Mouse (Mus musculus): ENCODE data around the gene Plk5.

DNA sequence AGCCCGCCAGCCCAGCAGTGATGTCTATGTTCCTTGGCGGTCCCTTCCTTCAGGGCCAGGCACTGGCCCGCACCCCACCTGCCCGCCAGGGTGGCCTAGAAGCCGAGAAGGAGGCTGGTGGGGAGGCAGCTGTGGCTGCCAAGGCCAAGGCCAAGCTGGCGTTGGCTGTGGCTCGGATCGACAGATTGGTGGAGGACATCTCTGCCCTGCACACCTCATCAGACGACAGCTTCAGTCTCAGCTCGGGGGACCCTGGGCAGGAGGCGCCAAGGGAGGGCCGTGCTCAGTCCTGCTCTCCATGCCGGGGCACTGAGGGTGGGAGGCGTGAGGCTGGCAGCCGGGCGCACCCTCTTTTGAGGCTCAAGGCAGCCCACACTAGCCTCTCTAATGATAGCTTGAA, 44.7 kb upstream of the Plk5 start:
- TF ChIP-seq CTCF (IDR thresholded peaks at IDR 0.05), result no peak
- TF ChIP-seq EP300 (IDR thresholded peaks at IDR 0.05), result no peak

All from lung, postnatal 0 days (tissue).